Mouse (Mus musculus): Measurements from ENCODE around the gene Slc26a8. TPM values are rescaled to one million over a fixed set of nuclear protein-coding genes. Genes with fewer than 3 reads are reported as not detected.
"Not testable (repeated sequence)": the region's sequence is repeated elsewhere in the genome, so short reads cannot be mapped to it uniquely, and the experiment has no call there.

The Slc26a8 gene
- 2.6 TPM in 2 replicates for polyA plus RNA-seq (2012; rRNA removed)
- 0.77 and 1.6 TPM in 2 replicates for polyA plus RNA-seq (2014; fragmentation: Nextera tagmentation; extraction: Ambion mirVana)

DNA sequence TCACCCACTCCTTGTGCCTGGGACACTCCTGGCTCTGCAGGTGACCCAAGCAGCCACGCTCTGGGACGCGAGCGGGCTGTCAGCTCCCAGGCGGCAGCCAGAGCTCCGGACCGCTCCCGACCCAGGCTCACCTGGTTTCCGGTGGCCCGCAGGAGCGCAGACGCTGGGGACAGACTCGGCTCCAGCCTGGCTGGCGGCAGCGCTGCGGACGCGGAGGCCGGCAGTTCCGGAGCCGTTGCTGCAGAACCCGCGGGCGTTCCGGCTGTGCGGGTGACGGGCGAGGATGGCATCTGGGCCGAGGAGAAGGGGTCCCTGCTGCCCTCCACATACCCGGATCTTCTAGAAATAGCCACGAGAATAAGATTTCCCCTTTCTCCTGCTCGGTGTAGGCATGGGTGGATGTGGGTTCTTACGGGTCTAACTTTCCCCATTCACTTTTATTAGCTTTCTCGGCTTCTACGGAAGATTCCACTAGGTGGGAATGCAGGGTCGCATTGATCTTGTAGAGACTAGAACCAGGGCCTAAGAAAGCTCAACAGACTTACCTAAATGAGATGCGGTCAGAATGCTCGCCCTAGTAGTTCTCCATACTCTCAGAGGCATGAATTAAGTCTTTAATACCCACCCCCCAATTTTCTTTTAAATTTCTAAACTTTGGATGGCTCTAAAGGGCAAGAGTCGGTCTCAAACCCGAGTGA, at the start of gene Slc26a8:
Gene Slc26a8 (minus strand): TSS at position 648 of the 698 bp plus-strand sequence.
- TF ChIP-seq POLR2A (IDR thresholded peaks at IDR 0.05; ENCODE audit: borderline replicate concordance, extremely low read depth, insufficient read depth, insufficient read length): no peak
- H3K9ac ChIP-seq (ENCODE audit: low read depth, low read length, severe bottlenecking): peak within 1 kb of the TSS; percentile 91
- H3K27me3 ChIP-seq (ENCODE audit: control insufficient read depth, insufficient read depth, low read length): 0 out of 2 replicates have a peak, but pooled peaks cover 3% of the 10 kb centered on the region
- peak within 1 kb of the TSS; percentile 98 for H3K4me3 ChIP-seq (replicated peaks; ENCODE audit: low read length)
- H3K4me1 ChIP-seq (ENCODE audit: control insufficient read depth, insufficient read depth, low read length): peaks cover 17% of the 10 kb centered on the region
- H3K27ac ChIP-seq (replicated peaks; ENCODE audit: low read depth, low read length): peak within 1 kb of the TSS; percentile 91; the same call in 1 of the 2 replicates
- peak within 1 kb of the TSS; percentile 84 for H3K4me2 ChIP-seq (replicated peaks; ENCODE audit: low read depth, low read length, severe bottlenecking)
- ATAC-seq (ENCODE audit: low FRiP score, low read depth) (no peak), DNase-seq (ENCODE audit: low spot score) (no peak)
- H3K9me3 ChIP-seq (ENCODE audit: control insufficient read depth, low read length): no peaks in the 10 kb centered on the region
- 11% methylated on average over 28 of the region's 40 CpGs for WGBS
- H3K36me3 ChIP-seq (ENCODE audit: control insufficient read depth, insufficient read depth, low read length): no peaks in the 10 kb centered on the region

GRCm38 (mm10) chr17:28739244-28739643, 49.2 kb upstream of the Slc26a8 start:
- H3K9me3 ChIP-seq (ENCODE audit: control insufficient read depth, low read length): no peaks in the 10 kb centered on the region
- TF ChIP-seq POLR2A (IDR thresholded peaks at IDR 0.05; ENCODE audit: borderline replicate concordance, extremely low read depth, insufficient read depth, insufficient read length): no peak
- H3K4me1 ChIP-seq (ENCODE audit: control insufficient read depth, insufficient read depth, low read length): no peaks in the 10 kb centered on the region
- 92% methylated on average over 6 of the region's 6 CpGs for WGBS
- H3K9ac ChIP-seq (ENCODE audit: low read depth, low read length, severe bottlenecking): no peak overlapping the region
- H3K4me2 ChIP-seq (replicated peaks; ENCODE audit: low read depth, low read length, severe bottlenecking): no peak overlapping the region
- no peak overlapping the region for H3K27ac ChIP-seq (replicated peaks; ENCODE audit: low read depth, low read length)
- H3K36me3 ChIP-seq (ENCODE audit: control insufficient read depth, insufficient read depth, low read length): peaks cover 87% of the 10 kb centered on the region
- H3K27me3 ChIP-seq (ENCODE audit: control insufficient read depth, insufficient read depth, low read length): no peaks in the 10 kb centered on the region
- H3K4me3 ChIP-seq (replicated peaks; ENCODE audit: low read length): no peak overlapping the region
- ATAC-seq (ENCODE audit: low FRiP score, low read depth): no peak
- no peak for DNase-seq (ENCODE audit: low spot score)

GRCm38 (mm10) chr17:28737973-28738372, 47.9 kb upstream of the Slc26a8 start:
- DNase-seq (ENCODE audit: low spot score): no peak

DNA sequence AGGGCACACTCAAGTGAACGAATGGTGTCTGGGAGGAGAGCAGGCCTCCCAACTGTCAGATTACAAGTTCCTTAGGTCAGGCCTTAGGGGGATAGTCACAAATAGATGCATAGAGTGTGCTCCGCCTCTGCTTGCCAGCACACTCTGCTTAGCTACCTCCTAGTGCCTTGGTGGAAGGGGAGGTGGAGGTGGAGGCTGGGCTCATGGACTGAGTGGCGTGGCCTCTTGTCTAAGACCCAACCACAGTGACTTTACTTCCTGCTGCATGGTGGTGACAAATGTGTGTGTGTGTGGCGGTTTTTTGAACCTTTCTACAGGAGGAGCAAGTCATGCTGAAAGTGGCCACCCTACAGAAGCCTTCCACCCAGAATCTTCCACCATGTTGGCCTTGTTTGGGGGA, 46.5 kb upstream of the Slc26a8 start:
- ATAC-seq (ENCODE audit: low FRiP score, low read depth): no peak
- H3K36me3 ChIP-seq (ENCODE audit: control insufficient read depth, insufficient read depth, low read length): peaks cover 79% of the 10 kb centered on the region
- H3K27ac ChIP-seq (replicated peaks; ENCODE audit: low read depth, low read length): no peak overlapping the region
- no peak overlapping the region for H3K4me3 ChIP-seq (replicated peaks; ENCODE audit: low read length)
- no peak overlapping the region for H3K4me2 ChIP-seq (replicated peaks; ENCODE audit: low read depth, low read length, severe bottlenecking)
- no peak for DNase-seq (ENCODE audit: low spot score)
- WGBS: 83% methylated on average over 4 of the region's 4 CpGs
- no peaks in the 10 kb centered on the region for H3K4me1 ChIP-seq (ENCODE audit: control insufficient read depth, insufficient read depth, low read length)
- no peak for TF ChIP-seq POLR2A (IDR thresholded peaks at IDR 0.05; ENCODE audit: borderline replicate concordance, extremely low read depth, insufficient read depth, insufficient read length)
- H3K27me3 ChIP-seq (ENCODE audit: control insufficient read depth, insufficient read depth, low read length): no peaks in the 10 kb centered on the region
- no peaks in the 10 kb centered on the region for H3K9me3 ChIP-seq (ENCODE audit: control insufficient read depth, low read length)
- no peak overlapping the region for H3K9ac ChIP-seq (ENCODE audit: low read depth, low read length, severe bottlenecking)

More at GRCm38 (mm10) chr17:28737973-28738372, 47.9 kb upstream of the Slc26a8 start:
- 84% methylated on average over 4 of the region's 4 CpGs for WGBS
- Histone ChIP-seq H3K9ac (ENCODE audit: low read depth, low read length, severe bottlenecking) (no peak overlapping the region), H3K4me3 (replicated peaks; ENCODE audit: low read length) (no peak overlapping the region), H3K27ac (replicated peaks; ENCODE audit: low read depth, low read length) (no peak overlapping the region), H3K9me3 (ENCODE audit: control insufficient read depth, low read length) (no peaks in the 10 kb centered on the region), H3K4me2 (replicated peaks; ENCODE audit: low read depth, low read length, severe bottlenecking) (no peak overlapping the region), H3K27me3 (ENCODE audit: control insufficient read depth, insufficient read depth, low read length) (no peaks in the 10 kb centered on the region), H3K4me1 (ENCODE audit: control insufficient read depth, insufficient read depth, low read length) (no peaks in the 10 kb centered on the region), H3K36me3 (ENCODE audit: control insufficient read depth, insufficient read depth, low read length) (peaks cover 82% of the 10 kb centered on the region)
- ATAC-seq (ENCODE audit: low FRiP score, low read depth): no peak
- TF ChIP-seq POLR2A (IDR thresholded peaks at IDR 0.05; ENCODE audit: borderline replicate concordance, extremely low read depth, insufficient read depth, insufficient read length): no peak

- no peak for TF ChIP-seq POLR2A (IDR thresholded peaks at IDR 0.05; ENCODE audit: borderline replicate concordance, extremely low read depth, insufficient read depth, insufficient read length)
- DNase-seq (ENCODE audit: low spot score) (no peak), ATAC-seq (ENCODE audit: low FRiP score, low read depth) (no peak)
- WGBS: 93% methylated on average over 6 of the region's 6 CpGs
- Histone ChIP-seq H3K27ac (replicated peaks; ENCODE audit: low read depth, low read length) (no peak overlapping the region), H3K36me3 (ENCODE audit: control insufficient read depth, insufficient read depth, low read length) (peaks cover 81% of the 10 kb centered on the region), H3K9me3 (ENCODE audit: control insufficient read depth, low read length) (no peaks in the 10 kb centered on the region), H3K4me1 (ENCODE audit: control insufficient read depth, insufficient read depth, low read length) (no peaks in the 10 kb centered on the region), H3K27me3 (ENCODE audit: control insufficient read depth, insufficient read depth, low read length) (no peaks in the 10 kb centered on the region), H3K4me2 (replicated peaks; ENCODE audit: low read depth, low read length, severe bottlenecking) (no peak overlapping the region), H3K9ac (ENCODE audit: low read depth, low read length, severe bottlenecking) (no peak overlapping the region), H3K4me3 (replicated peaks; ENCODE audit: low read length) (no peak overlapping the region)
Measured at GRCm38 (mm10) chr17:28735317-28736105, 45.5 kb upstream of the Slc26a8 start.

DNA sequence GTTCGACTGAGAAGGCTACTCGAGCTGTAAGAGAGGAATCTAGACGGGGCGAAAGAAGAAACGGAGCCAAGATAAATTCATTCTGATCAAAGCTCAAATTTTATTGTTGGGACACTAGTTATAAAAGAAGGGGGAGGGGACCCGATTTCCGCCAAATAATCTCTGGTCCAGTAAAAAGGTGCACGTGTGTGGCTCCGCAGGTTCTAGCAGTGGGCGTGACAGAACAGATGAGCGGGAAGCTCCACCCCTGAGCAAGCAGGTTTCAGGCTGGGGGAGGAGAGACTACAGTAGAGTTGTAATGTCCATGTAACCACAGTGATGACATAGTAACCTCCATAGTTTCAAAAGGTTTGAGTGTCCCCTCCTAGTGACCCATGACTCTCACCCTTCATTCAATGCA, 37.5 kb upstream of the Slc26a8 start:
- peaks cover 80% of the 10 kb centered on the region for H3K36me3 ChIP-seq (ENCODE audit: control insufficient read depth, insufficient read depth, low read length)
- H3K27ac ChIP-seq (replicated peaks; ENCODE audit: low read depth, low read length); H3K9me3 ChIP-seq (ENCODE audit: control insufficient read depth, low read length); H3K9ac ChIP-seq (ENCODE audit: low read depth, low read length, severe bottlenecking); H3K4me1 ChIP-seq (ENCODE audit: control insufficient read depth, insufficient read depth, low read length); H3K4me3 ChIP-seq (replicated peaks; ENCODE audit: low read length); DNase-seq (ENCODE audit: low spot score); ATAC-seq (ENCODE audit: low FRiP score, low read depth); H3K27me3 ChIP-seq (ENCODE audit: control insufficient read depth, insufficient read depth, low read length); H3K4me2 ChIP-seq (replicated peaks; ENCODE audit: low read depth, low read length, severe bottlenecking): not testable (repeated sequence)
- WGBS: 88% methylated on average over 11 of the region's 11 CpGs
